In genomic region chr4:140944961-140945442, GRCm38 (mm10) we compare ENCODE assay signal across 9 mouse cellular contexts. TPM values are rescaled to one million over a fixed set of nuclear protein-coding genes. Genes with fewer than 3 reads are reported as not detected.
DNase-seq lines count a peak whose midpoint lies in the region; ATAC-seq lines count a peak whose summit lies in the region.
"Had no signal": no experiment of that assay in that cellular context is flagged by ENCODE, and none has a peak within 500 bp of the region (broad histone marks: within the 10 kb centered on the region; RNA-seq: fewer than 3 reads in every experiment).

No protein-coding gene starts in this region.

- peak; percentile 48 for DNase-seq in lung, postnatal 25 days (ENCODE audit: low spot score)
- DNase-seq in lung, postnatal 14 days, result no peak
- DNase-seq in naive thymus-derived CD4-positive, alpha-beta T cell, adult 2 months (ENCODE audit: low read depth), result peak; percentile 88
- no peak for DNase-seq in right cerebral cortex, adult 18-20 months
- DNase-seq in cerebellum, adult 11-12 months, result no peak

- ATAC-seq in hindbrain, embryonic 12.5 days (ENCODE audit: low FRiP score), result no peak
- ATAC-seq: intestine, embryonic 15.5 days had no signal

- no peaks in the 10 kb centered on the region for H3K27me3 ChIP-seq in hindbrain, embryonic 12.5 days
- H3K27me3 ChIP-seq: intestine, embryonic 15.5 days; stomach, embryonic 15.5 days had no signal

- H3K36me3 ChIP-seq in hindbrain, embryonic 12.5 days, result no peaks in the 10 kb centered on the region
- H3K36me3 ChIP-seq: intestine, embryonic 15.5 days; stomach, embryonic 15.5 days had no signal

- H3K9ac ChIP-seq in hindbrain, embryonic 12.5 days, result no peak overlapping the region
- H3K9ac ChIP-seq: intestine, embryonic 15.5 days; stomach, embryonic 15.5 days had no signal

- no peaks in the 10 kb centered on the region for H3K4me1 ChIP-seq in brown adipose tissue, adult 24 weeks (ENCODE audit: control insufficient read depth, insufficient read depth, insufficient read length, low read length)
- H3K4me1 ChIP-seq in hindbrain, embryonic 12.5 days, result no peaks in the 10 kb centered on the region
- H3K4me1 ChIP-seq: intestine, embryonic 15.5 days; stomach, embryonic 15.5 days had no signal

- 0 out of 2 replicates have a peak overlapping the region, but pooled peaks have one; percentile 36 for H3K27ac ChIP-seq in brown adipose tissue, adult 24 weeks (replicated peaks; ENCODE audit: low read depth, low read length)
- no peak overlapping the region for H3K27ac ChIP-seq in hindbrain, embryonic 12.5 days
- H3K27ac ChIP-seq: intestine, embryonic 15.5 days; stomach, embryonic 15.5 days had no signal

- WGBS in hindbrain, embryonic 12.5 days, result 93% methylated on average over 5 of the region's 5 CpGs

- H3K9me3 ChIP-seq in hindbrain, embryonic 12.5 days (replicated peaks), result no peaks in the 10 kb centered on the region
- H3K9me3 ChIP-seq: intestine, embryonic 15.5 days; stomach, embryonic 15.5 days had no signal

- H3K4me3 ChIP-seq in brown adipose tissue, adult 24 weeks (ENCODE audit: insufficient read depth, low read depth, low read length), result no peak overlapping the region
- no peak overlapping the region for H3K4me3 ChIP-seq in hindbrain, embryonic 12.5 days
- H3K4me3 ChIP-seq: intestine, embryonic 15.5 days; stomach, embryonic 15.5 days had no signal

- H3K4me2 ChIP-seq in hindbrain, embryonic 12.5 days (replicated peaks), result no peak overlapping the region
- H3K4me2 ChIP-seq: intestine, embryonic 15.5 days; stomach, embryonic 15.5 days had no signal

RNA-seq across cellular contexts. Expression of gene Sdhb, which starts 16.0 kb away (rescaled TPM):
- polyA plus RNA-seq in brown adipose tissue, adult 24 weeks (2012; ENCODE audit: insufficient read depth, insufficient read length, missing spikeins), result 2,044 and 2,390 TPM in 2 replicates
- polyA plus RNA-seq in hindbrain, embryonic 12.5 days (2016; fragmentation: Nextera tagmentation; extraction: Ambion mirVana), result 349 and 383 TPM in 2 replicates

RNA-seq across cellular contexts. Expression of gene Padi2, which starts 38.9 kb away (rescaled TPM):
- polyA plus RNA-seq in brown adipose tissue, adult 24 weeks (2012; ENCODE audit: insufficient read depth, insufficient read length, missing spikeins), result 1.6 and 2.5 TPM in 2 replicates
- polyA plus RNA-seq in hindbrain, embryonic 12.5 days (2016; fragmentation: Nextera tagmentation; extraction: Ambion mirVana), result 2.6 and 3.7 TPM in 2 replicates

RNA-seq across cellular contexts. Expression of gene Atp13a2, which starts 41.7 kb away (rescaled TPM):
- polyA plus RNA-seq in brown adipose tissue, adult 24 weeks (2012; ENCODE audit: insufficient read depth, insufficient read length, missing spikeins), result 6.7 and 6.8 TPM in 2 replicates
- polyA plus RNA-seq in hindbrain, embryonic 12.5 days (2016; fragmentation: Nextera tagmentation; extraction: Ambion mirVana), result 110 and 113 TPM in 2 replicates

Comparison
In these comparisons a context has a peak if more than half of its experiments do, and no peak if none do; other contexts are left out.
1. DNase-seq: peak in lung, postnatal 25 days (single experiment) and naive thymus-derived CD4-positive, alpha-beta T cell, adult 2 months (single experiment); none in lung, postnatal 14 days (single experiment), right cerebral cortex, adult 18-20 months (single experiment) and cerebellum, adult 11-12 months (single experiment).
2. RNA of gene Atp13a2, which starts 41.7 kb away (polyA plus RNA-seq): 110 to 113 TPM in hindbrain, embryonic 12.5 days; 6.7 to 6.8 TPM in brown adipose tissue, adult 24 weeks; every median in the first group is over 10 times any median in the second.